Mouse (Mus musculus): ENCODE results near the gene Arhgap15. TPM values are rescaled to one million over a fixed set of nuclear protein-coding genes. Genes with fewer than 3 reads are reported as not detected.

The Arhgap15 gene
- total RNA-seq, 2 experiments from 2014 or later, result 21.8 to 29.8 TPM

Other genes starting within 250 kb of the Arhgap15 start
- gene Kynu, start 193.5 kb upstream of the Arhgap15 start, total RNA-seq (2014; fragmentation: Nextera tagmentation), result not detected in 2 replicates
- gene Kynu, start 193.5 kb upstream of the Arhgap15 start, total RNA-seq (2017), result 0.61 TPM in 1 of 2 replicates, not detected in the other